Mouse (Mus musculus) liver, embryonic 15.5 days (tissue): ENCODE data around the gene Gpbar1. TPM values are rescaled to one million over a fixed set of nuclear protein-coding genes. Genes with fewer than 3 reads are reported as not detected.

Experiments used
- polyA plus RNA-seq: library from polyadenylated mRNA; unstranded; fragments of >200 nt; fragmentation: Nextera tagmentation; extraction: Ambion mirVana; gene quantifications from 2 replicates; pipeline ENCODE4 v1.2.1, GENCODE M21; 2015

Gpbar1 gene
- polyA plus RNA-seq, 1 experiment from 2014 or later, result 0.29 TPM

Other genes starting within 250 kb of the Gpbar1 start
- 20.3 and 21.5 TPM in 2 replicates for gene Tns1, start 154.1 kb upstream of the Gpbar1 start, polyA plus RNA-seq
- not detected in 2 replicates for gene Rufy4, start 153.0 kb upstream of the Gpbar1 start, polyA plus RNA-seq
- gene Cxcr2, start 124.6 kb upstream of the Gpbar1 start, polyA plus RNA-seq, result 1.6 and 2.2 TPM in 2 replicates
- gene Cxcr1, start 83.9 kb upstream of the Gpbar1 start, polyA plus RNA-seq, result not detected in 2 replicates
- 176 and 191 TPM in 2 replicates for gene Arpc2, start 42.5 kb upstream of the Gpbar1 start, polyA plus RNA-seq
- gene Aamp, start 6.2 kb downstream of the Gpbar1 start, polyA plus RNA-seq, result 93.1 and 113 TPM in 2 replicates
- 32.0 and 34.7 TPM in 2 replicates for gene Pnkd, start 6.4 kb downstream of the Gpbar1 start, polyA plus RNA-seq
- 15.4 and 18.7 TPM in 2 replicates for gene Tmbim1, start 27.1 kb downstream of the Gpbar1 start, polyA plus RNA-seq
- 0.06 TPM in 1 of 2 replicates, not detected in the other for gene Catip, start 83.6 kb downstream of the Gpbar1 start, polyA plus RNA-seq
- gene Slc11a1, start 96.6 kb downstream of the Gpbar1 start, polyA plus RNA-seq, result 14.0 and 17.0 TPM in 2 replicates
- 44.8 and 48.4 TPM in 2 replicates for gene Ctdsp1, start 113.0 kb downstream of the Gpbar1 start, polyA plus RNA-seq
- gene Vil1, start 130.8 kb downstream of the Gpbar1 start, polyA plus RNA-seq, result 0.76 and 0.99 TPM in 2 replicates
- 30.3 and 31.4 TPM in 2 replicates for gene Cnot9, start 227.5 kb downstream of the Gpbar1 start, polyA plus RNA-seq